Mouse (Mus musculus): ENCODE results near the gene Olfr1066. TPM values are rescaled to one million over a fixed set of nuclear protein-coding genes. Genes with fewer than 3 reads are reported as not detected.
"Not testable (repeated sequence)": the region's sequence is repeated elsewhere in the genome, so short reads cannot be mapped to it uniquely, and the experiment has no call there.

Gene Olfr1066
- not detected in 2 replicates for polyA plus RNA-seq (2014; fragmentation: Nextera tagmentation; extraction: Ambion mirVana)

GRCm38 (mm10) chr2:86456169-86456568, at the start of gene Olfr1066:
Gene Olfr1066 (minus strand): TSS chr2:86456269.
- 87% methylated on average over 1 of the region's 1 CpGs for WGBS
- Histone ChIP-seq H3K9me3 (ENCODE audit: control insufficient read depth, low read length) (no peaks in the 10 kb centered on the region), H3K9ac (ENCODE audit: low read length) (no peak within 1 kb of the TSS), H3K4me3 (ENCODE audit: low read depth, low read length) (no peak within 1 kb of the TSS), H3K4me1 (replicated peaks; ENCODE audit: control insufficient read depth, insufficient read depth, low read length) (no peaks in the 10 kb centered on the region), H3K36me3 (ENCODE audit: control insufficient read depth, insufficient read depth, low read length) (no peaks in the 10 kb centered on the region), H3K27me3 (replicated peaks; ENCODE audit: control insufficient read depth, insufficient read depth, low read length) (no peaks in the 10 kb centered on the region), H3K27ac (ENCODE audit: low read depth) (no peak within 1 kb of the TSS), H3K4me2 (ENCODE audit: low read length) (no peak within 1 kb of the TSS)
- ATAC-seq (replicated peaks; ENCODE audit: low FRiP score, low TSS enrichment, low read depth) (no peak), DNase-seq (ENCODE audit: low spot score) (no peak)

GRCm38 (mm10) chr2:86487286-86487685, 31.2 kb upstream of the Olfr1066 start, which contains the start of gene Olfr228:
Gene Olfr228 (minus strand): TSS chr2:86487386.
- Histone ChIP-seq H3K9ac (ENCODE audit: low read length) (no peak within 1 kb of the TSS), H3K9me3 (ENCODE audit: control insufficient read depth, low read length) (no peaks in the 10 kb centered on the region), H3K27ac (ENCODE audit: low read depth) (no peak within 1 kb of the TSS), H3K4me2 (ENCODE audit: low read length) (no peak within 1 kb of the TSS), H3K4me1 (replicated peaks; ENCODE audit: control insufficient read depth, insufficient read depth, low read length) (no peaks in the 10 kb centered on the region), H3K4me3 (ENCODE audit: low read depth, low read length) (no peak within 1 kb of the TSS), H3K36me3 (ENCODE audit: control insufficient read depth, insufficient read depth, low read length) (no peaks in the 10 kb centered on the region), H3K27me3 (replicated peaks; ENCODE audit: control insufficient read depth, insufficient read depth, low read length) (no peaks in the 10 kb centered on the region)
- DNase-seq (ENCODE audit: low spot score) (no peak), ATAC-seq (replicated peaks; ENCODE audit: low FRiP score, low TSS enrichment, low read depth) (no peak)
- WGBS, result 46% methylated on average over 1 of the region's 1 CpGs

GRCm38 (mm10) chr2:86464442-86465109, 8.5 kb upstream of the Olfr1066 start:
- Histone ChIP-seq H3K27ac (ENCODE audit: low read depth) (no peak overlapping the region), H3K36me3 (ENCODE audit: control insufficient read depth, insufficient read depth, low read length) (no peaks in the 10 kb centered on the region), H3K9me3 (ENCODE audit: control insufficient read depth, low read length) (no peaks in the 10 kb centered on the region), H3K4me3 (ENCODE audit: low read depth, low read length) (no peak overlapping the region), H3K27me3 (replicated peaks; ENCODE audit: control insufficient read depth, insufficient read depth, low read length) (no peaks in the 10 kb centered on the region), H3K4me2 (ENCODE audit: low read length) (peak overlapping the region; percentile 23; the same call in 1 of the 2 replicates), H3K4me1 (replicated peaks; ENCODE audit: control insufficient read depth, insufficient read depth, low read length) (no peaks in the 10 kb centered on the region), H3K9ac (ENCODE audit: low read length) (no peak overlapping the region)
- DNase-seq (ENCODE audit: low spot score) (peak; percentile 85), ATAC-seq (replicated peaks; ENCODE audit: low FRiP score, low TSS enrichment, low read depth) (0 out of 2 replicates have a peak, but pooled peaks have one; percentile 60)
- 32% methylated on average over 10 of the region's 10 CpGs for WGBS

- H3K4me3 ChIP-seq (ENCODE audit: low read depth, low read length), result no peak overlapping the region
- no peak overlapping the region for H3K4me2 ChIP-seq (ENCODE audit: low read length)
- H3K36me3 ChIP-seq (ENCODE audit: control insufficient read depth, insufficient read depth, low read length), result no peaks in the 10 kb centered on the region
- DNase-seq (ENCODE audit: low spot score) (no peak), ATAC-seq (replicated peaks; ENCODE audit: low FRiP score, low TSS enrichment, low read depth) (no peak)
- no peaks in the 10 kb centered on the region for H3K9me3 ChIP-seq (ENCODE audit: control insufficient read depth, low read length)
- H3K27me3 ChIP-seq (replicated peaks; ENCODE audit: control insufficient read depth, insufficient read depth, low read length), result no peaks in the 10 kb centered on the region
- H3K4me1 ChIP-seq (replicated peaks; ENCODE audit: control insufficient read depth, insufficient read depth, low read length), result no peaks in the 10 kb centered on the region
- no peak overlapping the region for H3K27ac ChIP-seq (ENCODE audit: low read depth)
- no peak overlapping the region for H3K9ac ChIP-seq (ENCODE audit: low read length)
- WGBS, result 95% methylated on average over 1 of the region's 1 CpGs
Measured at GRCm38 (mm10) chr2:86460434-86460833, 4.4 kb upstream of the Olfr1066 start.

GRCm38 (mm10) chr2:86450491-86450890, 5.6 kb downstream of the Olfr1066 start, which contains the start of gene Olfr1065:
Gene Olfr1065 (minus strand): TSS chr2:86450591.
- not testable (repeated sequence) for ATAC-seq (replicated peaks; ENCODE audit: low FRiP score, low TSS enrichment, low read depth); H3K4me1 ChIP-seq (replicated peaks; ENCODE audit: control insufficient read depth, insufficient read depth, low read length); H3K27me3 ChIP-seq (replicated peaks; ENCODE audit: control insufficient read depth, insufficient read depth, low read length); H3K9ac ChIP-seq (ENCODE audit: low read length); H3K4me3 ChIP-seq (ENCODE audit: low read depth, low read length); H3K27ac ChIP-seq (ENCODE audit: low read depth); H3K36me3 ChIP-seq (ENCODE audit: control insufficient read depth, insufficient read depth, low read length); DNase-seq (ENCODE audit: low spot score); H3K9me3 ChIP-seq (ENCODE audit: control insufficient read depth, low read length); H3K4me2 ChIP-seq (ENCODE audit: low read length)
- WGBS, result no CpG with 5 or more reads among the region's 1 CpGs

GRCm38 (mm10) chr2:86442101-86442500, 14.0 kb downstream of the Olfr1066 start:
- H3K4me3 ChIP-seq (ENCODE audit: low read depth, low read length); ATAC-seq (replicated peaks; ENCODE audit: low FRiP score, low TSS enrichment, low read depth); H3K9ac ChIP-seq (ENCODE audit: low read length); H3K27ac ChIP-seq (ENCODE audit: low read depth); H3K27me3 ChIP-seq (replicated peaks; ENCODE audit: control insufficient read depth, insufficient read depth, low read length); H3K9me3 ChIP-seq (ENCODE audit: control insufficient read depth, low read length); DNase-seq (ENCODE audit: low spot score); H3K4me1 ChIP-seq (replicated peaks; ENCODE audit: control insufficient read depth, insufficient read depth, low read length); H3K36me3 ChIP-seq (ENCODE audit: control insufficient read depth, insufficient read depth, low read length); H3K4me2 ChIP-seq (ENCODE audit: low read length): not testable (repeated sequence)
- WGBS, result 69% methylated on average over 1 of the region's 1 CpGs

- DNase-seq (ENCODE audit: low spot score); ATAC-seq (replicated peaks; ENCODE audit: low FRiP score, low TSS enrichment, low read depth); H3K9me3 ChIP-seq (ENCODE audit: control insufficient read depth, low read length); H3K9ac ChIP-seq (ENCODE audit: low read length); H3K4me3 ChIP-seq (ENCODE audit: low read depth, low read length); H3K36me3 ChIP-seq (ENCODE audit: control insufficient read depth, insufficient read depth, low read length); H3K27ac ChIP-seq (ENCODE audit: low read depth); H3K4me1 ChIP-seq (replicated peaks; ENCODE audit: control insufficient read depth, insufficient read depth, low read length); H3K27me3 ChIP-seq (replicated peaks; ENCODE audit: control insufficient read depth, insufficient read depth, low read length); H3K4me2 ChIP-seq (ENCODE audit: low read length): not testable (repeated sequence)
- WGBS, result 86% methylated on average over 8 of the region's 8 CpGs
Measured at GRCm38 (mm10) chr2:86428511-86428910, 27.6 kb downstream of the Olfr1066 start.

GRCm38 (mm10) chr2:86426649-86427048, 29.4 kb downstream of the Olfr1066 start, which contains the start of gene Olfr1062:
Gene Olfr1062 (minus strand): TSS chr2:86426749.
- not testable (repeated sequence) for H3K4me2 ChIP-seq (ENCODE audit: low read length); H3K4me3 ChIP-seq (ENCODE audit: low read depth, low read length); ATAC-seq (replicated peaks; ENCODE audit: low FRiP score, low TSS enrichment, low read depth); H3K36me3 ChIP-seq (ENCODE audit: control insufficient read depth, insufficient read depth, low read length); H3K4me1 ChIP-seq (replicated peaks; ENCODE audit: control insufficient read depth, insufficient read depth, low read length); H3K27me3 ChIP-seq (replicated peaks; ENCODE audit: control insufficient read depth, insufficient read depth, low read length); H3K27ac ChIP-seq (ENCODE audit: low read depth); H3K9me3 ChIP-seq (ENCODE audit: control insufficient read depth, low read length); H3K9ac ChIP-seq (ENCODE audit: low read length); DNase-seq (ENCODE audit: low spot score)

GRCm38 (mm10) chr2:86413950-86414349, 42.1 kb downstream of the Olfr1066 start, which contains the start of gene Olfr1061:
Gene Olfr1061 (minus strand): TSS chr2:86414050.
- H3K4me3 ChIP-seq (ENCODE audit: low read depth, low read length), result no peak within 1 kb of the TSS
- DNase-seq (ENCODE audit: low spot score) (no peak), ATAC-seq (replicated peaks; ENCODE audit: low FRiP score, low TSS enrichment, low read depth) (no peak)
- no peak within 1 kb of the TSS for H3K9ac ChIP-seq (ENCODE audit: low read length)
- H3K27me3 ChIP-seq (replicated peaks; ENCODE audit: control insufficient read depth, insufficient read depth, low read length), result no peaks in the 10 kb centered on the region
- H3K9me3 ChIP-seq (ENCODE audit: control insufficient read depth, low read length), result no peaks in the 10 kb centered on the region
- 87% methylated on average over 1 of the region's 1 CpGs for WGBS
- H3K27ac ChIP-seq (ENCODE audit: low read depth), result no peak within 1 kb of the TSS
- no peaks in the 10 kb centered on the region for H3K36me3 ChIP-seq (ENCODE audit: control insufficient read depth, insufficient read depth, low read length)
- H3K4me1 ChIP-seq (replicated peaks; ENCODE audit: control insufficient read depth, insufficient read depth, low read length), result no peaks in the 10 kb centered on the region
- H3K4me2 ChIP-seq (ENCODE audit: low read length), result no peak within 1 kb of the TSS

Data from intestine, embryonic 14.5 days (tissue).